Comparison of ENCODE assay signal across 17 mouse cellular contexts in the genomic region with DNA sequence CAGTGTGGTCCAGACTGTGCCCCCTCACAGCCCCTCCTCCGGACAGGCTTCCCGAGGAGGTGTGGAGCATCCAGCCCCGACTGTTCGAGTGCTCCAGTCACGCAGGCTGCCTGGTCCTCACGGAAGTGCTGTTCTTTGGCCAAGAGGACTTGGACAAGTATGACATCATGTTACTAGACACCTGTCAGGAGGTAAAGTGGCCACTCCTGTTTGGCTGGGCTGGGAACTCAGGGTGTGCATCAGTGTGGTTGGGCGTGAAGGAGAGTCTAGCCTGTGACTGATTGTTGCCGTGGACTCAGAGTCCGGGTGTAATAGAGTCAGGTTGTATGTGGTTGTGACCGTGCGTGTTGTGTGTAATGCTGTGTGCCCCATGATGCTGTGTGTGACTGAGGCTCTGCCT. TPM values are rescaled to one million over a fixed set of nuclear protein-coding genes. Genes with fewer than 3 reads are reported as not detected.
DNase-seq lines count a peak whose midpoint lies in the region; ATAC-seq lines count a peak whose summit lies in the region.
"Had no signal": no experiment of that assay in that cellular context is flagged by ENCODE, and none has a peak within 500 bp of the region (broad histone marks: within the 10 kb centered on the region; RNA-seq: fewer than 3 reads in every experiment).

No protein-coding gene starts in this region.

- no peak overlapping the region for H3K4me3 ChIP-seq in hindbrain, embryonic 11.5 days (ENCODE audit: low read depth, low read length)
- H3K4me3 ChIP-seq in hindbrain, embryonic 16.5 days (ENCODE audit: low read length): no peak overlapping the region
- H3K4me3 ChIP-seq: embryonic facial prominence, embryonic 12.5 days; erythroblast, embryonic 14.5 days; hindbrain, embryonic 12.5 days; kidney, embryonic 15.5 days; limb, embryonic 13.5 days; neural tube, embryonic 13.5 days had no signal

- no peak overlapping the region for H3K27ac ChIP-seq in hindbrain, embryonic 11.5 days (ENCODE audit: low read depth, low read length)
- no peak overlapping the region for H3K27ac ChIP-seq in hindbrain, embryonic 16.5 days (ENCODE audit: low read depth, low read length)
- H3K27ac ChIP-seq: embryonic facial prominence, embryonic 12.5 days; hindbrain, embryonic 12.5 days; kidney, embryonic 15.5 days; limb, embryonic 13.5 days; liver, embryonic 14.5 days; neural tube, embryonic 13.5 days had no signal

- no peak overlapping the region for H3K9ac ChIP-seq in hindbrain, embryonic 11.5 days (ENCODE audit: low read depth, low read length)
- H3K9ac ChIP-seq in hindbrain, embryonic 16.5 days (ENCODE audit: low read depth, low read length): no peak overlapping the region
- H3K9ac ChIP-seq: embryonic facial prominence, embryonic 12.5 days; hindbrain, embryonic 12.5 days; kidney, embryonic 15.5 days; limb, embryonic 13.5 days; liver, embryonic 14.5 days had no signal

- 91% methylated on average over 11 of the region's 11 CpGs for WGBS in hindbrain, embryonic 11.5 days
- WGBS in hindbrain, embryonic 16.5 days: 93% methylated on average over 11 of the region's 11 CpGs

- 0 out of 2 replicates have a peak, but pooled peaks have one; percentile 22 for ATAC-seq in hindbrain, embryonic 11.5 days (ENCODE audit: low FRiP score)
- ATAC-seq in hindbrain, embryonic 16.5 days: no peak

- no peaks in the 10 kb centered on the region for H3K27me3 ChIP-seq in hindbrain, embryonic 11.5 days (ENCODE audit: control insufficient read depth, insufficient read depth, low read length)
- no peaks in the 10 kb centered on the region for H3K27me3 ChIP-seq in hindbrain, embryonic 16.5 days (replicated peaks; ENCODE audit: control insufficient read depth, insufficient read depth, low read length)
- H3K27me3 ChIP-seq: embryonic facial prominence, embryonic 12.5 days; hindbrain, embryonic 12.5 days; kidney, embryonic 15.5 days; limb, embryonic 13.5 days; Patski had no signal

- no peaks in the 10 kb centered on the region for H3K9me3 ChIP-seq in hindbrain, embryonic 11.5 days (ENCODE audit: control insufficient read depth, low read length)
- no peaks in the 10 kb centered on the region for H3K9me3 ChIP-seq in hindbrain, embryonic 16.5 days (ENCODE audit: control insufficient read depth, low read length)
- H3K9me3 ChIP-seq: embryonic facial prominence, embryonic 12.5 days; hindbrain, embryonic 12.5 days; kidney, embryonic 15.5 days; limb, embryonic 13.5 days; neural tube, embryonic 13.5 days had no signal

- no peak overlapping the region for H3K4me2 ChIP-seq in hindbrain, embryonic 11.5 days (replicated peaks; ENCODE audit: low read depth, low read length)
- H3K4me2 ChIP-seq in hindbrain, embryonic 16.5 days (ENCODE audit: low read length): no peak overlapping the region
- H3K4me2 ChIP-seq: embryonic facial prominence, embryonic 12.5 days; hindbrain, embryonic 12.5 days; kidney, embryonic 15.5 days; limb, embryonic 13.5 days; neural tube, embryonic 13.5 days had no signal

- H3K36me3 ChIP-seq in hindbrain, embryonic 11.5 days (ENCODE audit: control insufficient read depth, insufficient read depth, low read length): no peaks in the 10 kb centered on the region
- H3K36me3 ChIP-seq in hindbrain, embryonic 16.5 days (ENCODE audit: control insufficient read depth, insufficient read depth, low read length): peaks cover 6% of the 10 kb centered on the region; the same call in 1 of the 2 replicates

- H3K4me1 ChIP-seq in hindbrain, embryonic 11.5 days (replicated peaks; ENCODE audit: control insufficient read depth, insufficient read depth, low read length): no peaks in the 10 kb centered on the region
- no peaks in the 10 kb centered on the region for H3K4me1 ChIP-seq in hindbrain, embryonic 16.5 days (ENCODE audit: control insufficient read depth, insufficient read depth, low read depth, low read length)
- H3K4me1 ChIP-seq: hindbrain, embryonic 12.5 days; neural tube, embryonic 13.5 days had no signal

- DNase-seq in hindbrain, embryonic 11.5 days (ENCODE audit: low spot score): no peak
- DNase-seq in urinary bladder, postnatal 14 days (ENCODE audit: low spot score): peak; percentile 46
- no peak for DNase-seq in urinary bladder, adult 18-20 months (ENCODE audit: low spot score in 2 of 2)
- peak; percentile 60 for DNase-seq in lung, postnatal 25 days (ENCODE audit: low spot score)
- no peak for DNase-seq in left cerebral cortex, adult 8-10 months (ENCODE audit: low spot score in 2 of 2)
- no peak for DNase-seq in heart, adult 18-20 months

RNA-seq across cellular contexts. Expression of a gene that starts 15.7 kb away (rescaled TPM):
- polyA plus RNA-seq in hindbrain, embryonic 11.5 days (2014; fragmentation: Nextera tagmentation; extraction: Ambion mirVana): 7.5 and 8.8 TPM in 2 replicates
- 4.7 and 5.0 TPM in 2 replicates for polyA plus RNA-seq in hindbrain, embryonic 16.5 days (2015; fragmentation: Nextera tagmentation; extraction: Ambion mirVana)
- 1 to 10 TPM; 5.3 to 7.6 (median 7.3) TPM for total RNA-seq in left cerebral cortex, adult 8-10 months (2022)
- 1 to 10 TPM in 1 of 2 experiments, under 1 TPM in 1; 0.42 to 1.3 TPM for total RNA-seq in heart, adult 18-20 months (2021)
- polyA plus RNA-seq: erythroblast, embryonic 14.5 days had no signal

RNA-seq across cellular contexts. Expression of a gene that starts 25.0 kb away (rescaled TPM):
- polyA plus RNA-seq in hindbrain, embryonic 11.5 days (2014; fragmentation: Nextera tagmentation; extraction: Ambion mirVana): 27.7 and 28.8 TPM in 2 replicates
- 20.7 and 22.4 TPM in 2 replicates for polyA plus RNA-seq in hindbrain, embryonic 16.5 days (2015; fragmentation: Nextera tagmentation; extraction: Ambion mirVana)
- 10 to 100 TPM; 13.4 to 15.3 (median 14.4) TPM for total RNA-seq in left cerebral cortex, adult 8-10 months (2022)
- 10 to 100 TPM; 14.1 to 16.5 TPM for total RNA-seq in heart, adult 18-20 months (2021)

RNA-seq across cellular contexts. Expression of a gene that starts 34.0 kb away (rescaled TPM):
- 1.4 and 2.1 TPM in 2 replicates for polyA plus RNA-seq in hindbrain, embryonic 11.5 days (2014; fragmentation: Nextera tagmentation; extraction: Ambion mirVana)
- polyA plus RNA-seq in hindbrain, embryonic 16.5 days (2015; fragmentation: Nextera tagmentation; extraction: Ambion mirVana): 0.77 and 2.9 TPM in 2 replicates
- total RNA-seq in left cerebral cortex, adult 8-10 months (2022): 1 to 10 TPM; 1.7 to 8.5 (median 2.7) TPM
- total RNA-seq in heart, adult 18-20 months (2021): under 1 TPM in 1 of 2 experiments, not detected in 1; 0.64 TPM
- total RNA-seq: megakaryocyte, adult 5-6 weeks had no signal
- polyA plus RNA-seq: CD4-positive, CD25-positive, alpha-beta regulatory T cell, adult 4 months; erythroblast, embryonic 14.5 days had no signal

Comparison
In these comparisons a context has a peak if more than half of its experiments do, and no peak if none do; other contexts are left out.
1. DNase-seq: peak in urinary bladder, postnatal 14 days (single experiment) and lung, postnatal 25 days (single experiment); none in hindbrain, embryonic 11.5 days (single experiment), urinary bladder, adult 18-20 months (0 of 2), left cerebral cortex, adult 8-10 months (0 of 2) and heart, adult 18-20 months (0 of 2).